8 mouse cellular contexts compared by ENCODE assay signal in the genomic region with DNA sequence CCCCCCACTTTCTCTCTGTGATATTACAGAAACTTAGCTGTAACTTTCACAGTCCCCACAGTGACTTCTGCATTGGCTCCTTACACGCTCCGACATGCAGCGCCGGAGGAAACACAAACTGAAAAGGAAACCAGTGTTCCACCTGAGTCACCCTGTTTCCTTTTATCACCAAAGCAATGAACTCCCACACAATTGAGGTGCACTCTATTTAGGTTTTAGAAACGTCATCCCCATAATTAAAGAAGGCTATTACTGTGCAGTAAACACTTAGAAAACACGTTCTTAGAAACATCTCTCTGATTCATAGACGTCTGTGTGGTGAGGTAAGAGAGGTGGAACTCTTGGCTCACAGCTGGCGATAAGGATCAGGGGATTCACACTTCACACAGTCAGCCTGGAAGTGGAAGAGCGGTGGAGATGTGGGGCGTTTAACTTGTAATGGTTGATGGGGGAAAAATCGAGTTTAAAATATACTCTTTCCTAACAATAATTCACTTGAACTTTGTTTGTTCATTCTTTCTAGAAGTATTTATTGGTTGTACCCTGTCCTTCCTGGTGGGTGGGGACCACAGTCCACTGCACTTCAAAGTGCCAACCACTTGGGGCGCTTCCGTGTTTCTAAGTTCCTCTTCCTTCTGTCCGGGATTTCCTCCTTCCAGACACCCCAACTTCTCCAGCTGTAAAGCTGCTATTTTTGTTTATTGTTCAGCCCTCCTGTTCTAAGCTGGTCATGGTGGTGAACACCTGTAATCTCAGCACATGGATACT. TPM values are rescaled to one million over a fixed set of nuclear protein-coding genes. Genes with fewer than 3 reads are reported as not detected.
DNase-seq lines count a peak whose midpoint lies in the region; ATAC-seq and TF ChIP-seq lines count a peak whose summit lies in the region.
"Had no signal": no experiment of that assay in that cellular context is flagged by ENCODE, and none has a peak within 500 bp of the region (broad histone marks: within the 10 kb centered on the region; RNA-seq: fewer than 3 reads in every experiment).

No protein-coding gene starts in this region.

- no peaks in the 10 kb centered on the region for H3K79me2 ChIP-seq in liver, adult 2 months (ENCODE audit: control insufficient read depth, insufficient read depth, low read length)

- TF ChIP-seq POLR2A in liver, adult 2 months (IDR thresholded peaks at IDR 0.05; ENCODE audit: extremely low read depth, insufficient read depth, low read length): no peak

- peak; percentile 48; the same call in 1 of the 2 replicates for TF ChIP-seq CTCF in liver, adult 2 months (IDR thresholded peaks at IDR 0.05; ENCODE audit: low read depth, low read length)

- H3K9ac ChIP-seq in liver, adult 2 months (ENCODE audit: low read depth, low read length): no peak overlapping the region; the same call in 1 of the 2 replicates
- H3K9ac ChIP-seq: neural tube, embryonic 12.5 days had no signal

- H3K27ac ChIP-seq in liver, adult 2 months (replicated peaks; ENCODE audit: insufficient read depth, low read depth, low read length): no peak overlapping the region
- H3K27ac ChIP-seq: neural tube, embryonic 12.5 days had no signal

- no peaks in the 10 kb centered on the region for H3K4me1 ChIP-seq in liver, adult 2 months (ENCODE audit: control insufficient read depth, insufficient read depth, low read length)
- H3K4me1 ChIP-seq: neural tube, embryonic 12.5 days had no signal

- H3K27me3 ChIP-seq in liver, adult 2 months (ENCODE audit: control insufficient read depth, insufficient read depth, low read length): no peaks in the 10 kb centered on the region

- peak; percentile 63 to 73 for ATAC-seq in hematopoietic stem cell, adult 5-6 weeks (replicated peaks in 1 of 2; ENCODE audit: insufficient read depth in 1 of 2, low FRiP score in 2 of 2, low TSS enrichment in 1 of 2, low read depth in 1 of 2, poor library complexity in 2 of 2, severe bottlenecking in 2 of 2)
- no peak for ATAC-seq in erythroblast, adult 5-6 weeks (replicated peaks; ENCODE audit: low FRiP score, poor library complexity, severe bottlenecking)

- WGBS in liver, adult 2 months: 34% methylated on average over 14 of the region's 14 CpGs

- DNase-seq in liver, adult 2 months (ENCODE audit: extremely low read depth, low read depth, low spot score): peak; percentile 42
- DNase-seq in liver (no peak), NIH3T3 (ENCODE audit: low read depth) (peak; percentile 52)
- DNase-seq in lung, postnatal 25 days (ENCODE audit: low spot score): peak; percentile 58
- no peak for DNase-seq in ovary, postnatal 10 days (ENCODE audit: low spot score)

- no peaks in the 10 kb centered on the region for H3K36me3 ChIP-seq in liver, adult 2 months (ENCODE audit: control insufficient read depth, insufficient read depth, low read length)
- H3K36me3 ChIP-seq: neural tube, embryonic 12.5 days had no signal

- H3K4me3 ChIP-seq in liver, adult 2 months (ENCODE audit: insufficient read depth, low read depth, low read length): no peak overlapping the region
- H3K4me3 ChIP-seq: neural tube, embryonic 12.5 days had no signal

RNA-seq across cellular contexts. Expression of a gene that starts 24.0 kb away (rescaled TPM):
- 0.55 and 1.1 TPM in 2 replicates for total RNA-seq in liver, adult 2 months (2014; rRNA removed)
- polyA plus RNA-seq in liver, adult 2 months (2012; rRNA removed): 0.55 and 0.81 TPM in 2 replicates
- total RNA-seq in hematopoietic stem cell, adult 5-6 weeks (2017): 63.1 and 74.7 TPM in 2 replicates
- total RNA-seq in erythroblast, adult 5-6 weeks (2015; ENCODE audit: low replicate concordance): 0.42 and 6.0 TPM in 2 replicates
- total RNA-seq in erythroblast, adult 5-6 weeks (2017; ENCODE audit: low replicate concordance): 3.2 and 13.4 TPM in 2 replicates

RNA-seq across cellular contexts. Expression of a gene that starts 29.2 kb away (rescaled TPM):
- total RNA-seq in liver, adult 2 months (2014; rRNA removed): not detected in 2 replicates
- polyA plus RNA-seq in liver, adult 2 months (2012; rRNA removed): not detected in 2 replicates
- 0.69 and 2.3 TPM in 2 replicates for total RNA-seq in hematopoietic stem cell, adult 5-6 weeks (2017)
- not detected in 2 replicates for total RNA-seq in erythroblast, adult 5-6 weeks (2015; ENCODE audit: low replicate concordance)
- total RNA-seq in erythroblast, adult 5-6 weeks (2017; ENCODE audit: low replicate concordance): not detected in 2 replicates
- polyA plus RNA-seq: neural tube, embryonic 12.5 days had no signal

Comparison
In these comparisons a context has a peak if more than half of its experiments do, and no peak if none do; other contexts are left out.
1. DNase-seq: peak in liver, adult 2 months (single experiment), NIH3T3 (single experiment) and lung, postnatal 25 days (single experiment); none in liver (single experiment) and ovary, postnatal 10 days (single experiment).